Mouse (Mus musculus) frontal cortex, postnatal 36 days (tissue): ENCODE measurements around the gene Tpk1.

Source experiments
- DNase-seq, 2 experiments: peaks; one replicate each; pipeline ENCODE4 v3.0.0; 2022; ENCODE audit warnings: low spot score in 2 of 2

Tpk1 gene

DNA sequence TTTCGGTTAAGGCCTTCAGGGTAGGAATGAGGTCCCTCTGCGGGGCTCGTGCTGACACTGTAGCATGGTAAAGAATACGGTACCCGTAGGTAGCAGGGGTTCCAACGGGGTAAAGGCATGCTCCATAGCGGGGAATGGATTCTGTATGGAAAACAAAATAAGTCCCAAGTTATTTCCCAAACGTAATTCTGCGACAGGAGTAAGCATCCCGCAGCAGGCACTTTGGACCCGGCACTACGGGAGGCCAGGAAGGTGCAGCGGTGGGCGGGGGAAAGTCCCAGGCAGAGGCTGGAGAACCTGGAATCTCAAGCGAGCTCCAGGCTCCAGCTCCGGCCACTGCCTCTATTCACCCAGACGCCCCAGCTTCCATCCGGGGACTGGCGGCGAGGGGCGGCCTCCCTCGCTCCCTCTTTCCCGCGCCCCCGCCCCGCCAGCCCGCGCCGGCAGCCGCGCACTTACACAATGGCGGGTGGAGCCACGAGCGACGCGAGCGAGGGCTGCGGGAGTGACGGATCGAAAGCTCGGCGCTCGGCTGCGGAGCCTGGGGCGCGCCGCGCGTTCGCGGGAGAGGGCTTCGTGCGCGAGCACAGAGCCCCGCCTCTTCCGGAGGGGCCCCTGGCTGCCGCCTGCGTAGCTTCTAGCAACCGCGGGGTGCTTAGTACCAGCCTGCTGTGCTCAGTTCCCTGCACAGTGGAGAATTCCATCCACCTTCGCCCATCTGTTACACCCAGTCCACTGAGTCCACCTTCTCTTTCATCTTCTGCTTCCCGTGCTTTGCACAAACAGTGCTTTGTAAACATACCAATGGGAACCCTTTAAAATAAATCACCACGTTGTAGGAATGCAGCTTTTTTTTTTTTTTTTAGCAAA, at the start of gene Tpk1:
Gene Tpk1, minus strand, starts transcription at position 602 of the 870 bp plus-strand sequence.
- DNase-seq: peak; percentile 89 to 91

DNA sequence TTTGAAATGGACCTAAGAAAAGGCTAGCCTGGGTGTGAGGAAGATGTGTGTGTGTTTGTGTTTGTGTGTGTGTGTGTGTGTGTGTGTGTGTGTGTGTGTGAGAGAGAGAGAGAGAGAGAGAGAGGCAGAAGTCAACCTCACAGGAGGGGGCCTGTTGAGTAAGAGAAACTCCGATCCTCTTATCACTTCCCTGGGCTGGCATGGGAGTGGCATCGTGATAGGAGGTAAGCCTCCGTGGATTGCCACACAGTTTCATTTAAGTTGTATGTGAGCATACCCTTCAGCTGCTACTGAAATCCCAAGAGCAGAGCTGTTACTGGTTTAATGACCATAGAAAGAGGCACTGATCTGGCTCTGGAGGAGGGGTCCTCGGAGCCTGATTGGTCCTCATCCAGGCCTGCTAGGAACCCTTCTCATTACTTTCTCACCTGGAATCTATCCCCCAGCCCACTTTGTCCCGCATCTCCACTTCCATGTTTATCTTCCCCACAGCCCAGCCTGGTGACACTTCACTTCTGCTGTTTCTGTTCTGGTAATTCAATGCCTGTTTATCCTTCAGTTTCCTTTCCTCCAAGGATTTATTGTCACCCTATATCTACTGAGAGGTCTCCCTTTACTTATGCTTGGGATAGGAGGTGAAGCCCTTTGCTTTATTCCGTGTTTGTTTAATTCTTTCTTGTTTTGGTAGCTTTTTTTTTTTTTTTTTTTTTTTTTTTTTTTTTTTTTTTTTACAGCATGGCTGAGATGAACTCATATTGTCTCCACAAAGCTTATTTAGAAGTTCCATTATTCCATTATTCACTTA, 36.9 kb upstream of the Tpk1 start:
- DNase-seq: no peak

DNA sequence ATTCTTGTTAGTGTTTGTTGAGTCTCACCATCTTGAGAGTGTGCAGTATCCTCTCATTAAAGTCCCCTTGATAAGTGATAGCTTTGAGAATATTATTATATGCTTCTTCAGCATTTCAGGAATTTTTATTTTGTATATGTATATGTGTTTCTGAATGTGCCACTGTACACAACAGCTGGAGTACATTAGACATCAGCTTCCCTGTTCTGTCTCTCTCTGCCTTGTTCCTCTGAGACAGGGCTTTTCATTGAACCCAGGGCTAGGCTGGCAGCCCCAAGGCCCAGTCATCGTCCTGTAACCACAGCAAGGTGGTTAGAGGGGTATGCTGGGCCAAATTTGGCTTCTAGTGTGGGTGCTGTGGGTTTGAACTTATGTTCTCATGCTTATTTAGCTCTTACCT, 25.8 kb upstream of the Tpk1 start:
- no peak for DNase-seq

DNA sequence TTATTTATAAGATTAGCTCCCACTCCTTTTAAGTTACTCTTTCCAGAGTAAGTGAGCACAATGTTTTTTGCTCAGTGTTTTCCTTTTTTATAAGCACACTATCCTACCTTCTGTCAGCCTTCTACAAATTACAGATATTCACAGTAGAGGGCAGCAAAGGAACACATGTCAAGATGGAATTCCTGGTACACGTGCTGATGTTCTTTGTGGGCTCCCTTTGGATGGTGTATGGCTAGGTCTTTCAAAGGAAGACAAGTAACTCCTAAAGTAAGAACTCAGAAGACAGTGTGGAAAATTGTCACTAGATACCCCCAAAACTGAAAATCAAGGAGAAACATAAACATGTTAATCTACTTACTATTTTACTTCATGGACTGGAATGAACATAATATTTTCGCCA, 19.9 kb upstream of the Tpk1 start:
- DNase-seq: peak in 1 of 2 experiments; percentile 29

DNA sequence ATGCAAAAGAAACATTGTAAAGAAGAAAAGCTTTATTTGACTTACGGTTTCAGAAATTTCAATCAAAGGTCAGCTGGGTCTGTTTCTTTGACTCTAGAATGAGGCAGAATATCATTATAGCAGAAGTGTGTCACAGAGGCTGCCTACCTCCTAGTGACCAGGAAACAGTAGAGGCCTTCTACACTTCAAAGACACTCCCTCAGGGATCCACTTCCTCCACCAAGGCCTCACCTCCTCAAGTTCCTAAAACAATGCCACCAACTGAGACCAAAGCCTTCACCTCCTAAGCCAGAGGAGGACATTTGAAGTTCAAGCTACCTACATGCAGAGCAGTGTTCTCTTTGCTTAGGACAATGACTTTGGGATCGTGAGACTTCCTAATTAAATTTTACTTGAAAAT, 16.5 kb upstream of the Tpk1 start:
- DNase-seq: no peak

DNA sequence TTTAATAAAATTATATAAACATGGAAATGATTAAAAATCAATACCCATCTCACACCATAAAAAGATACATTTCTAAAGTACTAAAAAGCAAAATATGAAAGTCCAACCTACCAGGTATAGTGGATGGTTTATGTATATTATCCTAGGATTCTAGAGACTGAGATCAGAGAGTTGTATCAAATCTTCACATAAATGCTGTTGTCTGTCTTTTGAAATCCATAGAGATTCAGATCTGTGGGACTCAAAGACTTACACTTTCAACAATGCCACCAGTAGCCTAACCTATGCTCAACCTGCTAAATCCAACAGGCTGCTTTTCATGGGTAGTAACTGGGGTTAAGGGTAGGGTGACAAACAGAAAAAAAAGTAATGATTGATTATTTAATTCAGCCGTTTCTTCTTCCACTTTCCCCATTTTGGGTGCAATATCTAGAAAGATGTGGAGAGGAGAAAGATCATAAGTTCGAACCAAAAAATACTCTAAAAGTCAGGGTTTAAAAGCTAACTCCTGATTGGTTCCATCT, 12.7 kb upstream of the Tpk1 start:
- no peak for DNase-seq

DNA sequence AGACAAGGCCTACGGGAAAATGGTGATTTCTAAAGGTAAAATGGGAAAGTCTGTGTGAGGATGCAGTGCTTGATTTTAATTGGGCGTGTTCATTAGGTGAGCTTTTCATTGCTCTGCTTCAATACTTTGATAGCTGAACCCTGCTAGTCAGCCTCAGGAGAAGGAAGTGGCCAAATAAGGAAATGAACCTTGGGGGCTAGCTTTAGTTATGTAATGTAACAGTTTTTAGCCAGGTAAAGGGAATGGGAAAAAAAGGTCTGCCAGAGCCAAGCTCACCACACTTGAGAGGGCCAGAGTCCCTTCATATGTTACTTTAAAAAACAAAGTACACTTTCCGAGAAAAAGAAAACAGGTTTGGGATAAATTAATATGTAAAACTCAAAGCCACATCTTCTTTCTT, 11.5 kb upstream of the Tpk1 start:
- no peak for DNase-seq

DNA sequence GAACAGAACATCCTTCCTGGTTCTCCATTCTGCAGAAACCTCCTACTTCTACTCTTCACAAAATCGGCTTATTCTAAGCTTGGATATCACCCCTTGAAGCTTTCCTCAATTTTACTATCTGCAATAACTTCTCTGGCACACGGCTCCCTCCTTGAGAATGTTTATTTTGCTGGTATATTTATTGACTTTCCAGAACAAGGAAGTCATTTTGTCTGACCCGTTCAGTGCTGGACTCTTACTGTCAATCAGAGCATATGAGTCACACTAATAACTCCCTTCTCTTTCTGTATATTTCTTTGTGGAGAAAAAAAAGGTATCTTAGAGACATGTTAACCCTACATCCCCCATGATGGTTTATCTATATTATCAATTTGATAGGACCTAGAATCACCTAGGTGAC, 10.1 kb upstream of the Tpk1 start:
- no peak for DNase-seq

DNA sequence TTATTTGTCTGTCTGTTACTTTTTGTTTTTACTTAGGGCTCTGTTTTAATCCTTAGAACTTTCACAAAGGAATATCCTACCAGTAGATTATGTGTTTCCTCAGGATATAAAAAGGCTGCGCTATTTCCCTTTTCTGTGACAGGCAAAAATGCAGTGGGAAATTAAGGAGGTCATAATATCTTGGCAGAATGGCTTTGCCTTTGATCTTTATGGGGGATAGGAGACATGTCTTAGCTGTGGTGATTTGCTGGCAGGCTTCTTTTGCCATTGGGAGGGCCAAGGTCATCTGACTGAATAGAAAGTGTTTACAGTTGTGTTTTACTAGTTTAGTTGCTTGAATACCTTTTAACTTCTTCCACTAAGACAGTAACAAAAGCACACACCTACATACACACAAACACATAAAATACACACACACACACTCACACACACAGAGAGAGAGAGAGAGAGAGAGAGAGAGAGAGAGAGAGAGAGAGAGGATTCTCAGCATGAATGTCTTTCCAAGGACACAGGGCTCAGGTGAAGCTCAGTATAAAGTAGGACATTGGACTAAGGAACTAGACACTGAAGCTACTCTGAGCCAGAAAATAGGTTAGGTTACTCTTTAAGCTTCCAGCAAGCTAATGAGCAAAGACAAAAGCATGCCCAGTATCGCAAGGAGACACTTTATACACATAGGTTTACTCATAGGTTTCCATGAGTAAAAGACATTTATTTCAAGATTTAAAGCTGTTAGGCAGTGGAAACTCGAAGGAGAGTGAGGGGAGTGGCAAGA, 9.1 kb upstream of the Tpk1 start:
- no peak for DNase-seq

DNA sequence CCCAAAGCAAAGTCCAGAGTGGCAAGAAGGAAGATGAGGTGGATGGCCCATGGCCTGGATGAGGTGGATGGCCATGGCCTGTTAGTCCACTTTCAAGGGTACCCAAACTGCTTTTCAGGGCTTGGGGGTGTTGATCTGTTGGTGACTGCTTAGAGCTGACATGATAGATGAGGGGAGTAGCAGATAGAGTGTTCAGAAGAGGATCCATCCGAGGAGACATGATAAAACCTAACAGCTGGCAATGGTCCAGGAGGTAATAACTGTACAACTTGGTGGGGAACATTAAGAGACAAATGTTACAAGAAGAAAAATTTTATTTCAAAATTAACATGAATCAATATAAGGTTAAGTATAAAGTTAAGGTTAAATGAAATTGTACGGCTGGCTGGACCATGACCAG, 4.9 kb upstream of the Tpk1 start:
- DNase-seq: no peak

DNA sequence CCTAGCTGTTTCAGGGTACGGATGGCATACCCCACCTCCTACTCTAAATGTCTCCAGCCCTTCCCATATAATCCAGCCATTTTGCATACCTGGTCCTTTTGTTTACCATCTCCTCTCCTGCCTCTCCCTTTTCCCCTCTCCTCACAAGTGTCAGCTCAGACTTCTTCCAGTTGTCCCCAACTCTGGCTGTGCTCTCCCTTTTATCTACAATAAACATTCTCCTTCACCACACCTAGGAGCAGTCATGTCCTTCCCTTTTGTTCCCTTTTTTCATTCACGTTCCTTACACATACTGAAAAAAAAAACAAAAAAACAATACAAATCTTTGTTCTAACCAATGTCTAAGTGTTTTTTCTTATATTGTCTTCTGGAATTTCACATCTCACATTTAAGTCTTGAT, 1.6 kb upstream of the Tpk1 start:
- no peak for DNase-seq

DNA sequence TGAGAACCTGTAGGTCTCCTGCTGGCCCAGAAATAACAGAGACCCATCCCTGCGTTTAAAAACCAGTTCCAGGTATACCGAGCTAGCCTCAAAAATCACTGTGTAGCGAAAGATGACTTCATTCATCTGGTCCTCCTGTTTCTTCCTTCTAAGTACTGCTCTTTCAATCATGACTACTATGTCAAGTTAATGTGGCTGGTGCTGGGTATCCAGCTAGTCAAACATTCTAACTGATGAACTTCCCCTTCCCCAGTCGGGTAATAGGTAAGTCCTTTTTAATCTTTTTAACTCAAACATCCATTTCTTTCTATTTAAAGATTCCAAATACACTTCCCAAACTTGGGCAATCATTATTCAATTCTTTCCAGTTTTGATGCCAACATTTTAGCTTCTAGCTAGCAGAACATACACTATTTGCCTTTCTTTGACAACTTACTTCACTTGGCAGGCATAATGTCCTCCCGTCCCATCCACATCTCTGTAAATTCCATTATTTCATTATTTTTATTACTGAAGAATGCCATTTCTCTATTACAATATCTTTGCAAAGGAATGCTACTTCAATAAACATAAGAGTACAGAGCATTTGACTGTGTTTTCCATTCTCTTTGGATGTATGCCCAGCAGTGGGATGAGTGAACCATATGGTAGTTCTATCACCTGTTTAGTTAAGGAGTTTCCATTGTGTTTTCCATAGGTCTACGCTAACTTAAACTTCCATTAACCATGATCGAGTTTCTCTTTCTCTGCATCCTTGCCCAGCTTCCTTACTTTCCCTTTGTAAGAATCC, 728 bp upstream of the Tpk1 start:
- DNase-seq: no peak

DNA sequence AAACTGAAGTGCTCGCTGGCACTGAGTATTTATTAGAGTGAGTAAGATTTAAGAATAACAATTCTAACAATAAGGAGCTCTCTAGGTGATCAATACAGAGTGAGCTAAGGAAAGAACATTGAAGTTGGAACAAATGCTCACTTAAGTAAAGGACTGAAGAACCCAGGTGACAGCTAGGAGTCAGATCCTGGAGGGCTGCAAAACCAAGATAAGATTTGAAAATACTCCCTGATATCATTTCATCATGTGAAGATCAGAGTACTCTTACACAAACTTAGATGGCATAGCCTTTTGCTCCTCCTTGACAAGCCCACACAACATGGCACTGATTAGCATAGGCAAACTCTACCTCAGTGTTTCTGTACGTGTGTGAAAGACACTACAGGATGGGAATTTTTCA, 4.3 kb downstream of the Tpk1 start:
- no peak for DNase-seq

DNA sequence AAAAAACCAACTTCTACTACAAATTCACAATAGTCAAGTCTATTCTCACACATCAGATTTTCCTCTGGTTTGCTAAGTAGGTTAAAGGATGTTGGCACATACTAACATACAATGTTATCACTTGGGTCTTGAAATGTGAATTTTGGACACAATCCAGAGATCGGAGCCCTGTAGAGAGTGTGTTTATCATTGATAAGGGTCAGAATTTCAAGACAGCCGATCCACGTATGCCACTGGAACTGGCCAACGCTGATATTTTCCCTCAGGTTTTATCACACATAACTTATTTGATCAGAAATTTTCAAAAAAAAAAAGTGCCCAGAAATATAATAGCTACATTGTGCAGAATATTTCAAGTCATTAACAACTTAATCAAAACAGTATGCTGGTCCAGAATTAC, 7.8 kb downstream of the Tpk1 start:
- DNase-seq: no peak

DNA sequence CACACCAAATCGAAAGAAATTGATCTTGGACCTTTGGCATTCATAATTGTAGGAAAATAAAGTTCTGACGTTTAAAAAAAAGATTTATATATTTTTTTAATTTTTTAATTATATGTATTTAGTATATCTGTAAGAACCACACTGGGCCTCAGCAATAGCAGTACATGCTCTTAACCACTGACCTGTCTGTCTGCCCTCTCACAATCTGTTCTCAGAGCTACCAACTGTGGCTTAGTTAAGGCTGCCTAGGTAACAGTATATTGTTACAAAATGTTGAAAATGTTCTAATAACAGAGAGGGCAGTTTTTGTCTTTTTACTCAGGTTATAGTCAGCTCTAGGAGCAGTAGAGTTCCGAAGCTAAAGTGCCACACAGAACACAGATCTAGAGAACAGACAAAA, 8.2 kb downstream of the Tpk1 start:
- no peak for DNase-seq

DNA sequence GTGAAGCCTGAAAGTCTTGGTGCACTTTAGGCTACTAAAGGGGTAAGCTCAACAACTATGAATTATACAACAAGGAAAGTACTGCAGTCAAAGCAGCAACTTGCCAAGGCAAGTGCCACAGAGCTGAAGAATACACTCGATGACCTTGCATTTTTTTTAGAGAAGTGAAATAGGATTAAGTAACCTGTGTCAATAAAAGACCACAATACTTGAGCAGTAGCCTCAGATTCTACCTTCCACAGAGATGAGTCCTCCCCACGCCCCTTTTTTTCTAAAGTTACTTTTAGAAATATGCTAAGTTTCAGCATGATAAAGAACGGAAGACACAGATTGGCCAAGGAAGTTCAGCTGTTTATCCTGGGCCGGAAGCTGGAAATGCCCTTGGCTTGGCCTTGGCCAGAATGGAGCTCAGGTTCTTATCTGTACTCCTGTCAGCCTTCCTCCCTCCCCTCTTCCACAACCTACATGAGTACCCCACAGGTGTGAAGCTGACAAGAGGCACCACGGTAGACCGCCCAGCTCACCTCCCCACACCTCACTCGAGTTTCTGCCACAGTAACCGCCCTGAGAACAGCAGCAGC, 11.1 kb downstream of the Tpk1 start:
- DNase-seq: no peak

DNA sequence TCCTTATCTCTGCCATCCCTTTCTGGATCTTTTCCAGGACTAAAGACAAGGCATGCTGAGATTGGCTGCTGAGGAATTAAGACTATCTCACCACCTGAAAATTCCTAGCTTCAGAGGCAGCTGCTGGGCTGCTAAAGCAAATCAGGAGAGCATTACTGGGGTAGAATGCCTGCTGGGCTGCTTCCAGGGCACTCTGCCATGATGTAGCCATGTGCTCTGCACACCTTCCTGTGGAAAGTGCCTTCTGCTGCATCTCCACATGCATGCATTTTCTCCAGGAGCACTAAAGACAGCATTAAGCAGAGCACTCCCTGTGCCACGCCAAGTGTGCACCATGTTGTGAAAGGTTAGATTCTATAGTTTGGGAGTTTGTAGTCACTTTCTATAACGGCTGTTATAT, 16.6 kb downstream of the Tpk1 start:
- no peak for DNase-seq

DNA sequence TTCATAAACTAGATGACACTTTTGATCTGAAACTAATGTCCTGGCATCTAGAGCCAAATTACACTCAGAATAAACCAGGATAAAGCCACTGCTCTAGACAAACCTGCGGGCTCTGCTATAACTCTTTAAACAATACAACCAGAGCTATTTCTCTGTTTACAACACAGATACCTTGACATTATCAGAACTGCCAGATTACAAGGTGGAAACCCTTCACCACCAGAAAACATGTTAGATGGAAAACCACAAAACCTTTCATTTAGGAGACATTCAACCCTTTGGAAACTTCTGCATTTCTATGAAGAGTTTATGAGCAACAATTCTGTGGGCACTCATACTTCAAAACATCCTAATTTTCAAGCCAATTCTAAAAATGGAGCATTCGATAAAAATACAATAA, 20.4 kb downstream of the Tpk1 start:
- DNase-seq: no peak

DNA sequence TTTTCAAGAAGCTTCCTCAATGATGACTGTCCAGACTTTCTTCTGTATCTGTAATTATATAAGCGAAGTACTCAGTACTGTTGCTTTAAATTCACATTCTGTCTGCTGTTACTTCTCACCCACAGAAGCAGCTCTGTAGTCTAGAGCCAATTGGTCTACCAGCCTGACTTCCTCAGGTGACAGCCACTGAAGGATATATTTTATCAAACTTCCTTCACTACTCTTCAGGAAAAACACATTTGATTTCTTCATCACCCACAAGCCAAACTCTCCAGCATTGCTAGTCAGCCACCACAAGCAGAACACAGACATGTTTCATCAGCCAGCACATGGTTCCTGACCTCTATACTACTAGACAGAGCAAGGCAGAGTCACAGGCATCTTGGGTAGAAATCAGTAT, 21.0 kb downstream of the Tpk1 start:
- peak in 1 of 2 experiments; percentile 26 for DNase-seq

DNA sequence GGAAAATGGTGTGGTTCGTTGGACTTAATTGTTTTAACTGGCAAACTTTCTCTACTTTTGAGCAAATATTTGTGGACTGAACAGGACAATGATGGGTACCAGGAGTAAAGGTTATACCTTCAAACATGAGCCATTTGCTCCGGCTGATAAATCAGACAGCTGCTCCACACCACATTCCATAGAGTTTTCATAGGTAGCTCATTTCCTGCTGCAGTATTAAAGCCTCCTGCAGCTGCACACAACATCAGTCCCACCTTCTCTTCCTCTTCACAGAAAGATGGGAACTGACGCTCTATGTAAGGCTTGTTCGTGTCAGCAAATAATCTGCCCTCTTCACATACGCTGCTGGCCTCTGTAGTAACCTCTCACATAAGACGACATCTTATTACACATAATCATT, 22.4 kb downstream of the Tpk1 start:
- no peak for DNase-seq

DNA sequence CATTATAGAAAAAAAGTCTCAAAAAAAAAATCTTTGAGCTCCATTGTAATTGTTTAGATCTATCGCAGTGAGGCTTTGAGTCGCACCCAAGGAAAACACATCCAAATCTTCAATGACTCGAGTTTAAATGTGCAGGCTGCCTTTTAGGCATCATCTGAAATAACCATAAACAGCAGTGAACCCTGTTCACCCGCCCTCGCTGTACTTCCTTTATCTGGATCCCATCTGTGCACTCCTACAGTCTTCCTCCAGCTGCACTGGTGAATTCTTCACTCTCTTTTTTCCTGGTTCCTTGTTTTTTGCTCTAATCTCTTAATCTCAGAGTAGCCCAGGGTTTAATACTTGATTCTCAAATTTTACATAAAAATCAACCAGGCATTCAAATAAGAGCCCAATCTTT, 23.7 kb downstream of the Tpk1 start:
- DNase-seq: peak; percentile 35 to 67
